Mouse (Mus musculus) gastrocnemius, postnatal 25 days (tissue): ENCODE results near the gene Nos2. TPM values are rescaled to one million over a fixed set of nuclear protein-coding genes. Genes with fewer than 3 reads are reported as not detected.

Experiments
- DNase-seq: peaks from one replicate; pipeline ENCODE4 v3.0.0; 2022
- total RNA-seq, 2 experiments: library from RNA; stranded (reverse); gene quantifications; 1 replicate in 1 of 2; 2 replicates in 1 of 2; pipeline ENCODE4 v1.2.3; 2021

The Nos2 gene
- total RNA-seq, 2 experiments from 2014 or later: 0.82 to 1.7 TPM

- no peak for DNase-seq
These were observed 39.4 kb downstream of the Nos2 start for GRCm38 (mm10) chr11:78959841-78960520.

- no peak for DNase-seq
These were observed 40.6 kb downstream of the Nos2 start for GRCm38 (mm10) chr11:78961221-78961620.

GRCm38 (mm10) chr11:78967371-78967770 lies 46.8 kb downstream of the Nos2 start:
- DNase-seq: no peak

GRCm38 (mm10) chr11:78968121-78968520 lies 47.5 kb downstream of the Nos2 start:
- no peak for DNase-seq

- no peak for DNase-seq
These were observed 50.5 kb downstream of the Nos2 start for GRCm38 (mm10) chr11:78971096-78971495.

- DNase-seq: no peak
These were observed 51.2 kb downstream of the Nos2 start for GRCm38 (mm10) chr11:78971746-78972145.

GRCm38 (mm10) chr11:78972328-78972727 lies 51.7 kb downstream of the Nos2 start:
- no peak for DNase-seq

GRCm38 (mm10) chr11:78972811-78973351 lies 52.3 kb downstream of the Nos2 start:
- DNase-seq: no peak

GRCm38 (mm10) chr11:78973381-78974150 lies 53.0 kb downstream of the Nos2 start:
- peak; percentile 55 for DNase-seq

GRCm38 (mm10) chr11:78976731-78977510 lies 56.3 kb downstream of the Nos2 start:
- DNase-seq: peak; percentile 3

GRCm38 (mm10) chr11:78978176-78979019 lies 57.8 kb downstream of the Nos2 start:
- peak; percentile 3 for DNase-seq

GRCm38 (mm10) chr11:78980083-78980634 lies 59.6 kb downstream of the Nos2 start:
- DNase-seq: peak; percentile 1

- DNase-seq: peak; percentile 2
These were observed 61.5 kb downstream of the Nos2 start for GRCm38 (mm10) chr11:78982042-78982441.

- DNase-seq: peak; percentile 10
These were observed 62.1 kb downstream of the Nos2 start for GRCm38 (mm10) chr11:78982513-78983291.

GRCm38 (mm10) chr11:78983539-78983938 lies 63.0 kb downstream of the Nos2 start:
- peak; percentile 4 for DNase-seq

GRCm38 (mm10) chr11:78984483-78985177 lies 64.0 kb downstream of the Nos2 start, which contains the start of gene Lgals9:
Gene Lgals9 (minus strand): TSS chr11:78984946.
- peak; percentile 80 for DNase-seq

- DNase-seq: no peak
These were observed 64.9 kb downstream of the Nos2 start for GRCm38 (mm10) chr11:78985505-78985904.

- peak; percentile 2 for DNase-seq
These were observed 65.9 kb downstream of the Nos2 start for GRCm38 (mm10) chr11:78986311-78987002.

- peak; percentile 3 for DNase-seq
These were observed 68.6 kb downstream of the Nos2 start for GRCm38 (mm10) chr11:78989206-78989605.
